20 mouse cellular contexts compared by ENCODE assay signal in genomic region chr3:116266360-116266759, GRCm38 (mm10). TPM values are rescaled to one million over a fixed set of nuclear protein-coding genes. Genes with fewer than 3 reads are reported as not detected.
DNase-seq lines count a peak whose midpoint lies in the region; ATAC-seq and TF ChIP-seq lines count a peak whose summit lies in the region.
"Had no signal": no experiment of that assay in that cellular context is flagged by ENCODE, and none has a peak within 500 bp of the region (broad histone marks: within the 10 kb centered on the region; RNA-seq: fewer than 3 reads in every experiment).

No protein-coding gene starts in this region.

- H3K4me3 ChIP-seq in limb, embryonic 14.5 days (replicated peaks; ENCODE audit: low read length): no peak overlapping the region
- no peak overlapping the region for H3K4me3 ChIP-seq in limb, embryonic 10.5 days
- H3K4me3 ChIP-seq in embryonic fibroblast, embryonic 13.5 days (ENCODE audit: insufficient read depth, low read length): no peak overlapping the region
- no peak overlapping the region for H3K4me3 ChIP-seq in stomach, postnatal 0 days (ENCODE audit: low read depth, low read length)
- H3K4me3 ChIP-seq: embryonic facial prominence, embryonic 15.5 days; gastrocnemius, adult 2 months; heart, embryonic 13.5 days; hindbrain, embryonic 15.5 days had no signal

- no peak overlapping the region for H3K9ac ChIP-seq in limb, embryonic 14.5 days (ENCODE audit: low read depth, low read length, severe bottlenecking)
- H3K9ac ChIP-seq in stomach, postnatal 0 days (ENCODE audit: low read length): no peak overlapping the region
- H3K9ac ChIP-seq: embryonic facial prominence, embryonic 15.5 days; heart, embryonic 13.5 days; hindbrain, embryonic 15.5 days had no signal

- no peak overlapping the region for H3K4me2 ChIP-seq in limb, embryonic 14.5 days (replicated peaks; ENCODE audit: low read depth, low read length, severe bottlenecking)
- H3K4me2 ChIP-seq in stomach, postnatal 0 days (replicated peaks; ENCODE audit: low read depth): no peak overlapping the region
- H3K4me2 ChIP-seq: embryonic facial prominence, embryonic 15.5 days; heart, embryonic 13.5 days; hindbrain, embryonic 15.5 days had no signal

- H3K27me3 ChIP-seq in limb, embryonic 14.5 days (ENCODE audit: control insufficient read depth, insufficient read depth, low read length): no peaks in the 10 kb centered on the region
- H3K27me3 ChIP-seq in limb, embryonic 10.5 days (ENCODE audit: low read depth, poor library complexity, severe bottlenecking): no peaks in the 10 kb centered on the region
- no peaks in the 10 kb centered on the region for H3K27me3 ChIP-seq in stomach, postnatal 0 days (ENCODE audit: control insufficient read depth, insufficient read depth, low read length)
- H3K27me3 ChIP-seq: embryonic facial prominence, embryonic 15.5 days; heart, embryonic 13.5 days; hindbrain, embryonic 15.5 days had no signal

- no peaks in the 10 kb centered on the region for H3K36me3 ChIP-seq in limb, embryonic 14.5 days (ENCODE audit: control insufficient read depth, insufficient read depth, low read length)
- H3K36me3 ChIP-seq in limb, embryonic 10.5 days: no peaks in the 10 kb centered on the region
- no peaks in the 10 kb centered on the region for H3K36me3 ChIP-seq in stomach, postnatal 0 days (ENCODE audit: control insufficient read depth, insufficient read depth, low read length)
- H3K36me3 ChIP-seq: embryonic facial prominence, embryonic 15.5 days; heart, embryonic 13.5 days; hindbrain, embryonic 15.5 days had no signal

- no peak for TF ChIP-seq POLR2A in limb, embryonic 14.5 days (IDR thresholded peaks at IDR 0.05; ENCODE audit: borderline replicate concordance, extremely low read depth, insufficient read depth, insufficient read length)
- no peak for TF ChIP-seq POLR2A in embryonic fibroblast, embryonic 13.5 days (IDR thresholded peaks at IDR 0.05; ENCODE audit: low read depth, low read length)

- no peak for TF ChIP-seq EP300 in stomach, postnatal 0 days (optimal IDR thresholded peaks at IDR 0.05)

- peaks cover 9% of the 10 kb centered on the region; the same call in 1 of the 2 replicates for H3K4me1 ChIP-seq in limb, embryonic 14.5 days (ENCODE audit: control insufficient read depth, insufficient read depth, low read length)
- no peaks in the 10 kb centered on the region for H3K4me1 ChIP-seq in limb, embryonic 10.5 days
- no peaks in the 10 kb centered on the region for H3K4me1 ChIP-seq in embryonic fibroblast, embryonic 13.5 days (ENCODE audit: control insufficient read depth, insufficient read depth, low read length)
- no peaks in the 10 kb centered on the region for H3K4me1 ChIP-seq in stomach, postnatal 0 days (replicated peaks; ENCODE audit: control insufficient read depth, insufficient read depth)
- H3K4me1 ChIP-seq: embryonic facial prominence, embryonic 15.5 days; heart, embryonic 13.5 days; hindbrain, embryonic 15.5 days had no signal

- no peak for ATAC-seq in limb, embryonic 14.5 days (ENCODE audit: low FRiP score, low read depth)
- ATAC-seq in stomach, postnatal 0 days (ENCODE audit: low FRiP score, low TSS enrichment): no peak
- ATAC-seq: activated CD4-positive, CD25-positive, alpha-beta regulatory T cell, adult 4 months; forebrain, embryonic 16.5 days had no signal

- no peaks in the 10 kb centered on the region for H3K9me3 ChIP-seq in limb, embryonic 14.5 days (ENCODE audit: control insufficient read depth, low read length)
- no peaks in the 10 kb centered on the region for H3K9me3 ChIP-seq in limb, embryonic 10.5 days (replicated peaks)
- H3K9me3 ChIP-seq in stomach, postnatal 0 days (ENCODE audit: control insufficient read depth, low read length): no peaks in the 10 kb centered on the region
- H3K9me3 ChIP-seq: embryonic facial prominence, embryonic 15.5 days; heart, embryonic 13.5 days; hindbrain, embryonic 15.5 days had no signal

- DNase-seq in limb, embryonic 14.5 days (ENCODE audit: low spot score): peak; percentile 74
- DNase-seq in limb, embryonic 10.5 days (ENCODE audit: low spot score): no peak
- DNase-seq in Muller cell, postnatal 12 days (ENCODE audit: inconsistent ontology term): peak; percentile 43
- DNase-seq in stomach, postnatal 0 days (ENCODE audit: low spot score): no peak
- DNase-seq in kidney, adult 9 months: no peak
- no peak for DNase-seq in retina, postnatal 1 day
- DNase-seq: adrenal gland, adult 2 months; adrenal gland, postnatal 25 days; cerebellum, adult 18-20 months; cerebellum, adult 9-11 months; cerebellum, postnatal 36 days; gastrocnemius, adult 2 months; gastrocnemius, postnatal 25 days; heart, postnatal 36 days had no signal

- no peak for TF ChIP-seq CTCF in embryonic fibroblast, embryonic 13.5 days (IDR thresholded peaks at IDR 0.05; ENCODE audit: borderline replicate concordance, insufficient read depth, low read length)
- TF ChIP-seq CTCF in stomach, postnatal 0 days (IDR thresholded peaks at IDR 0.05; ENCODE audit: low read depth): no peak

- no peak overlapping the region for H3K27ac ChIP-seq in limb, embryonic 14.5 days (replicated peaks; ENCODE audit: low read depth, low read length)
- no peak overlapping the region for H3K27ac ChIP-seq in limb, embryonic 10.5 days
- H3K27ac ChIP-seq in embryonic fibroblast, embryonic 13.5 days (ENCODE audit: insufficient read depth, low read length): peak overlapping the region; percentile 99
- 0 out of 2 replicates have a peak overlapping the region, but pooled peaks have one; percentile 13 for H3K27ac ChIP-seq in stomach, postnatal 0 days (replicated peaks)
- H3K27ac ChIP-seq: embryonic facial prominence, embryonic 15.5 days; gastrocnemius, adult 2 months; heart, embryonic 13.5 days; hindbrain, embryonic 15.5 days had no signal

- 34% methylated on average over 3 of the region's 3 CpGs for WGBS in limb, embryonic 14.5 days
- 85% methylated on average over 3 of the region's 3 CpGs for WGBS in limb, embryonic 10.5 days
- 36% methylated on average over 3 of the region's 3 CpGs for WGBS in stomach, postnatal 0 days

RNA-seq across cellular contexts. Expression of gene Gpr88, which starts 13.1 kb away (rescaled TPM):
- 5.7 and 6.7 TPM in 2 replicates for polyA plus RNA-seq in limb, embryonic 14.5 days (2012; rRNA removed)
- polyA plus RNA-seq in limb, embryonic 14.5 days (2014; fragmentation: Nextera tagmentation; extraction: Ambion mirVana): 5.2 and 5.7 TPM in 2 replicates
- 0.05 and 0.15 TPM in 2 replicates for polyA plus RNA-seq in limb, embryonic 10.5 days (2016; fragmentation: Nextera tagmentation; extraction: Ambion mirVana)
- 2.2 and 5.6 TPM in 2 replicates for polyA plus RNA-seq in embryonic fibroblast, embryonic 13.5 days (2011; ENCODE audit: insufficient read length, low read depth, missing spikeins)
- 1.1 and 1.4 TPM in 2 replicates for polyA plus RNA-seq in stomach, postnatal 0 days (2015; fragmentation: Nextera tagmentation; extraction: Ambion mirVana)
- polyA plus RNA-seq: activated CD4-positive, CD25-positive, alpha-beta regulatory T cell, adult 4 months had no signal

Comparison
In these comparisons a context has a peak if more than half of its experiments do, and no peak if none do; other contexts are left out.
1. DNase-seq: peak in limb, embryonic 14.5 days (single experiment) and Muller cell, postnatal 12 days (single experiment); none in limb, embryonic 10.5 days (single experiment), stomach, postnatal 0 days (single experiment), kidney, adult 9 months (single experiment) and retina, postnatal 1 day (single experiment).
2. H3K27ac ChIP-seq: peak in embryonic fibroblast, embryonic 13.5 days (single experiment) and stomach, postnatal 0 days (single experiment); none in limb, embryonic 14.5 days (single experiment) and limb, embryonic 10.5 days (single experiment).